Mouse (Mus musculus) G1E (cell line): ENCODE measurements around the gene Kdm1a. TPM values are rescaled to one million over a fixed set of nuclear protein-coding genes. Genes with fewer than 3 reads are reported as not detected.

Experiments
- ATAC-seq: 2 replicates; pipeline ENCODE4 v1.8.0; 2016; ENCODE audit warnings: mild to moderate bottlenecking; ENCODE audit not compliant: insufficient number of reproducible peaks, poor library complexity, low FRiP score, severe bottlenecking; ENCODE audit errors: extremely low read depth
- DNase-seq: peaks from one replicate; pipeline ENCODE4 v3.0.0; 2012; ENCODE audit warnings: low spot score
- H3K27me3 ChIP-seq: 2 replicates; pipeline ENCODE4 v1.6.1; 2012; ENCODE audit warnings: mild to moderate bottlenecking, low read length, inconsistent platforms; ENCODE audit not compliant: insufficient read depth
- H3K36me3 ChIP-seq: replicated peaks from 2 replicates; pipeline ENCODE3; 2012; ENCODE audit warnings: mild to moderate bottlenecking, inconsistent platforms
- H3K4me1 ChIP-seq: 2 replicates; pipeline ENCODE4 v1.6.1; 2012; ENCODE audit warnings: low read depth, low read length, inconsistent platforms, mixed read lengths; ENCODE audit not compliant: insufficient read depth
- H3K4me3 ChIP-seq: 2 replicates; pipeline ENCODE4 v1.5.1; 2012; ENCODE audit warnings: low read depth, mild to moderate bottlenecking, inconsistent platforms, low read length, moderate library complexity, mixed read lengths
- H3K9me3 ChIP-seq: replicated peaks from 2 replicates; pipeline ENCODE4 v1.6.1; 2012; ENCODE audit warnings: inconsistent platforms
- CTCF ChIP-seq: IDR thresholded peaks from 2 replicates; pipeline ENCODE4 v1.5.1; 2012; ENCODE audit warnings: low read depth, low read length, inconsistent platforms, mixed read lengths
- GATA1 ChIP-seq: IDR thresholded peaks from 2 replicates; pipeline ENCODE4 v1.6.1; 2012; ENCODE audit warnings: borderline replicate concordance, low read length, inconsistent platforms, mixed read lengths
- GATA2 ChIP-seq: IDR thresholded peaks from 2 replicates; pipeline ENCODE4 v1.6.1; 2012; ENCODE audit warnings: low read depth, low read length, inconsistent platforms, borderline replicate concordance
- POLR2AphosphoS5 ChIP-seq: IDR thresholded peaks from 2 replicates; pipeline ENCODE4 v1.6.1; 2012; ENCODE audit warnings: low read depth, low read length, inconsistent platforms; ENCODE audit not compliant: insufficient replicate concordance
- TAL1 ChIP-seq: conservative IDR thresholded peaks from 2 replicates; pipeline ENCODE4 v1.6.1; 2012; ENCODE audit warnings: low read depth, low read length, inconsistent platforms, mixed read lengths
- polyA plus RNA-seq: library from polyadenylated mRNA; stranded (reverse); fragments of >175 nt; gene quantifications from 2 replicates; pipeline ENCODE4 v1.2.3, GENCODE M21; 2012
- total RNA-seq, 2 experiments: library from RNA; stranded (forward) in 1 of 2; stranded (reverse) in 1 of 2; fragments of 200-1000 nt in 1 of 2; fragments of >200 nt in 1 of 2; fragmentation: Nextera tagmentation in 1 of 2; gene quantifications; 2 replicates each; pipeline ENCODE4 v1.2.3; 2014 to 2017

Gene Kdm1a
- total and polyA plus RNA-seq, 3 experiments: 29.3 to 107 (median 86.3) TPM

DNA sequence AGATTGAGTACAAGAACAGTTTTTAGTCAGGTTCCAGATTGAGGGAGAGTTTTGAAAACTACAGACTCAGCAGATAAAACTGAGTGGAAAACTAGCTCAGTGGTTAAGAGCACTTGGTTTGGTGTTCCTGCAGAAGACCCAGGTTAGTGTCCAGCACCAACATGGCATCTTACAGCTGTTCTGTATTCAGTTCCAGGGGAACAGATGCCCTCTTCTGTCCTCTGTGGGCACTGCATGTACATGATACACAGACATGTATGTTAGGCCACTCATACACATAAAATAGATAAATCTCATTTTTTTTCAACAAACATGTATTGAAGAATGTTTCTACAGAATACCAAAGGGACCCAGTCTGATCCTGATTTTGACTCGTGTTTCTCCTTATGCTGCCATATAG, 92.7 kb downstream of the Kdm1a start:
- H3K4me3 ChIP-seq: no peak overlapping the region
- no peak for ATAC-seq

DNA sequence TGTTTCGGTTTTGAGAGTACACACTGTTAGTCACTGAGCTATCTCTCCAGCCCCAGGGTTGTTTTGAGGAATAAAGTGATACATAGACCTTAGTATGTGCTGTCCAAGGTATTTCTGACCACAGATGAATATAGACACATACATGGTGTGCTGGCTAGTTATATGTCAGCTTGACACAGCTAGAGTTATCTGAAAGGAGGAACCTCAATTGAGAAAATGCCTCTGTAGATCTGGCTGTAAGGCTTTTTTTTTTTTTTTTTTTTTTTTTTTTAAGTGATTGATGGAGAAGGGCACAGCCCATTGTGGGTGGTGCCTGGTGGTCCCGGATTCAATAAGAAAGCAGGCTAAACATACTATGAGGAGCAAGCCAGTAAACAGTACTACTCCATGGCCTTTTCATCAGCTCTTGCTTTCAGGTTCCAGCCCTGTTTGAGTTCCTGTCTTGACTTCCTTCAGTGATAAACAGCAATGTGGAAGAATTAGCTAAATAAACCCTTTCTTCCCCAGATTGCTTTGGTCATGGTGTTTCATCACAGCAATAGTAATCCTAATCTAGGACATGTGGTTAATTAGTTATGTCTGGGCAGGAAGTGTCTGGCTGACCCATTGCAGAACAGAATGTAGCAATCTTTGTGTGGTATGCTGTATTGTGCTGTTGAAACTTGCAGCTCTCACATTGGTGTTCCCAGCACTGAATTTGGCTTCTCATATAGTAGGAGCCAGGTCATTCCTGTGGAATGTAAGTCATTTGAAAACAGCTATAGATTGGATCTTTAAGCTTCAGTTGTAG, 96.9 kb downstream of the Kdm1a start:
- Histone ChIP-seq H3K27me3 (no peaks in the 10 kb centered on the region), H3K36me3 (no peaks in the 10 kb centered on the region), H3K9me3 (no peaks in the 10 kb centered on the region), H3K4me1 (no peaks in the 10 kb centered on the region), H3K4me3 (no peak overlapping the region)
- TF ChIP-seq CTCF (no peak), TAL1 (no peak), GATA1 (no peak), GATA2 (no peak), POLR2AphosphoS5 (no peak)
- DNase-seq (no peak), ATAC-seq (no peak)

More for the DNA sequence above, 92.7 kb downstream of the Kdm1a start:
- Histone ChIP-seq H3K27me3 (peaks cover 4% of the 10 kb centered on the region; the same call in 1 of the 2 replicates), H3K36me3 (no peaks in the 10 kb centered on the region), H3K9me3 (no peaks in the 10 kb centered on the region), H3K4me1 (no peaks in the 10 kb centered on the region)
- TF ChIP-seq POLR2AphosphoS5 (no peak), TAL1 (no peak), GATA2 (no peak), CTCF (no peak), GATA1 (no peak)
- DNase-seq: no peak

Other genes with a start within 250 kb of the Kdm1a start
- not detected in 2 replicates for gene Htr1d, start 179.2 kb downstream of the Kdm1a start, total RNA-seq (2014; fragmentation: Nextera tagmentation)
- gene Htr1d, start 179.2 kb downstream of the Kdm1a start, total RNA-seq (2017): 0.05 and 0.06 TPM in 2 replicates
- gene Htr1d, start 179.2 kb downstream of the Kdm1a start, polyA plus RNA-seq: not detected in 2 replicates
- not detected in 2 replicates for gene 6030445D17Rik, start 140.5 kb downstream of the Kdm1a start, total RNA-seq (2014; fragmentation: Nextera tagmentation)
- gene 6030445D17Rik, start 140.5 kb downstream of the Kdm1a start, total RNA-seq (2017): not detected in 2 replicates
- not detected in 2 replicates for gene 6030445D17Rik, start 140.5 kb downstream of the Kdm1a start, polyA plus RNA-seq
- gene Luzp1, start 133.0 kb downstream of the Kdm1a start, total RNA-seq (2014; fragmentation: Nextera tagmentation): not detected in 2 replicates
- 0.06 and 0.33 TPM in 2 replicates for gene Luzp1, start 133.0 kb downstream of the Kdm1a start, total RNA-seq (2017)
- gene Luzp1, start 133.0 kb downstream of the Kdm1a start, polyA plus RNA-seq: not detected in 2 replicates
- gene Tex46, start 7.7 kb upstream of the Kdm1a start, total RNA-seq (2014; fragmentation: Nextera tagmentation): not detected in 2 replicates
- not detected in 2 replicates for gene Tex46, start 7.7 kb upstream of the Kdm1a start, total RNA-seq (2017)
- gene Tex46, start 7.7 kb upstream of the Kdm1a start, polyA plus RNA-seq: not detected in 2 replicates
- gene Lactbl1, start 19.9 kb upstream of the Kdm1a start, total RNA-seq (2014; fragmentation: Nextera tagmentation): not detected in 2 replicates
- not detected in 2 replicates for gene Lactbl1, start 19.9 kb upstream of the Kdm1a start, total RNA-seq (2017)
- gene Lactbl1, start 19.9 kb upstream of the Kdm1a start, polyA plus RNA-seq: 0.02 and 0.04 TPM in 2 replicates
- 0.05 and 0.08 TPM in 2 replicates for gene Ephb2, start 233.3 kb upstream of the Kdm1a start, total RNA-seq (2014; fragmentation: Nextera tagmentation)
- gene Ephb2, start 233.3 kb upstream of the Kdm1a start, total RNA-seq (2017): 0.12 and 0.33 TPM in 2 replicates
- gene Ephb2, start 233.3 kb upstream of the Kdm1a start, polyA plus RNA-seq: 0.34 and 0.36 TPM in 2 replicates